Mouse (Mus musculus) ovary, postnatal 10 days (tissue): ENCODE data around the gene Magee2.
"Not testable (repeated sequence)": the region's sequence is repeated elsewhere in the genome, so short reads cannot be mapped to it uniquely, and the experiment has no call there.

ENCODE experiments used
- DNase-seq: peaks from one replicate; pipeline ENCODE4 v3.0.0; 2022; ENCODE audit warnings: low spot score

Magee2 gene

GRCm38 (mm10) chrX:104856751-104857341 lies at the start of gene Magee2:
Magee2 (minus strand) TSS chrX:104857267.
- DNase-seq, result no peak

GRCm38 (mm10) chrX:104853610-104854009 lies 3.5 kb downstream of the Magee2 start:
- no peak for DNase-seq

DNA sequence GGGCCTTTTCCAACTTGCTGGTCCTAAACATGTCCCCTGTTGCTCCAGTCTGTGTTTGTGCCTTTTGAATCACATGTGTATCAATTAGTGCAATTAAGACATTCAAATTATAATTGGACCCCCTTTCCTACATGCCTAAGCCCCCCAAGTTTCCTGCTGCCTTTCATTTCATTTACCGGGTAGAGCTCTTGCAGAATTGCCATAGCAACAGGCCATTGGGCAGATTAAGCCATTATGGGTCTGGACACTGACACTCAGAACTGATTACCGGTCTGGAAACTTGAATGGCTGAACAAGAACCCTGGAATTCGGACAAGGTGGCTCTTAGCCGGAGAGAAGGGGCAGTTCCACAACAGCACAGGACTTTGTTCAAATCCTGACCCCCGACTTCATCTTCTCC lies 39.5 kb downstream of the Magee2 start:
- DNase-seq, result not testable (repeated sequence)

- DNase-seq, result not testable (repeated sequence)
Measured at GRCm38 (mm10) chrX:104816987-104817386, 40.1 kb downstream of the Magee2 start.

- not testable (repeated sequence) for DNase-seq
Measured at GRCm38 (mm10) chrX:104813704-104814103, 43.4 kb downstream of the Magee2 start.
